Mouse (Mus musculus) thymus, adult 2 months (tissue): ENCODE data around the gene Cfd.

Experiments used
- CTCF ChIP-seq: fragments of 200-500 bp; IDR thresholded peaks from 2 replicates; pipeline ENCODE4 v1.5.1; 2012; ENCODE audit warnings: mild to moderate bottlenecking, control low read depth, low read length, moderate library complexity, borderline replicate concordance; ENCODE audit not compliant: control insufficient read depth, poor library complexity, insufficient read depth; ENCODE audit errors: extremely low read depth
- POLR2A ChIP-seq: fragments of 200-500 bp; IDR thresholded peaks from 2 replicates; pipeline ENCODE4 v1.6.1; 2012; ENCODE audit warnings: mild to moderate bottlenecking, low read length, control low read depth, moderate library complexity; ENCODE audit not compliant: control insufficient read depth, poor library complexity, insufficient read depth; ENCODE audit errors: extremely low read depth

DNA sequence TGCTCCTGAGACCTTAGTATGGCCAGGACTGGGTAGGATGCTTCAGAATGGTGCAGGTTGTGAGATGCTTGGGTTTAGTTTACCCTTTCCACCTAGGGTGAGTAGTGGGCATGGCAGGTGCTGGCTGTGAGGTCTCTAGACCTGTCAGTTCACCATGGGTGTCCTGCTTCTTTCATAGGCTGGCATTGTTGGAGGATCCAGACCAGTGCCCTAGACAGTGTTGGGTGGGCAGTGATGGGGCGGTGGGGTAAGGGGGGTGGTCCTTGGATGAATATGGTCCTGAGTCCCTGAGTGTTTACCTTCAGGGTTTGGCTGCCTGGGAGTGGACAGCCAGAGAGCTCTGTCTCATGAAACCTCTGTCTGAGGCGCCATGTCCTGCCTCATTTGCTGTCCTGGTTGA is 32.8 kb upstream of the Cfd start:
- TF ChIP-seq CTCF (no peak), POLR2A (no peak)
